Mouse (Mus musculus): ENCODE results near the gene Wscd2. TPM values are rescaled to one million over a fixed set of nuclear protein-coding genes. Genes with fewer than 3 reads are reported as not detected.

The Wscd2 gene
- polyA plus RNA-seq, 1 experiment from 2014 or later, result 7.0 TPM

GRCm38 (mm10) chr5:113591166-113591565, 101.0 kb downstream of the Wscd2 start:
- no peak for ATAC-seq
- Histone ChIP-seq H3K9me3 (no peaks in the 10 kb centered on the region), H3K4me1 (replicated peaks) (no peaks in the 10 kb centered on the region), H3K36me3 (no peaks in the 10 kb centered on the region), H3K4me3 (replicated peaks) (no peak overlapping the region), H3K27ac (no peak overlapping the region), H3K4me2 (replicated peaks) (no peak overlapping the region), H3K9ac (no peak overlapping the region), H3K27me3 (replicated peaks) (no peaks in the 10 kb centered on the region)
- WGBS, result 39% methylated on average over 3 of the region's 3 CpGs

DNA sequence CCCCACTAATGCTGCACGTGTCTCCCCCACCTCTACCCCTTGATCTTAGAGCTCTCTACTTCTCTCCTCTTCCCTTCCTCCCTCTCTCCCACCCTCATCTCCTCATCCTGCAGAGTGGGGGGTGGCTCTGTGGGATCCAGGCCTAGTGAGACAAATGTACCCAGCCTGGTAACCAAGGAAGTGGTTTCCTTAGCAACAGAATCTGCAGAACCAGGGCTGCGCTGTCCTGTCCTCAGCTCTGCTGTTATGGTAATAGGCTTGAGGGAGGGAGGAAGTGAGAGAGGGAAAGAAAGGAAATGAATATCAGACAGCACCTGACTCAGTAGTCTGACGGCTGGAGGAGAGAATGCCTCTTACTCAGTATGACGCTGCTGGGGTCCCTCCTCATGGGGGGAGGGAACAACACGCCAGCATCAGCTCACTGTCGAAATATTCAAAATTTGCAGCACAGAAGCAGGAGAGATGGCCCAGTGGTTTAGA, 101.7 kb downstream of the Wscd2 start:
- Histone ChIP-seq H3K9ac (no peak overlapping the region), H3K36me3 (no peaks in the 10 kb centered on the region), H3K9me3 (no peaks in the 10 kb centered on the region), H3K4me2 (replicated peaks) (no peak overlapping the region), H3K4me3 (replicated peaks) (no peak overlapping the region), H3K27ac (no peak overlapping the region), H3K4me1 (replicated peaks) (no peaks in the 10 kb centered on the region), H3K27me3 (replicated peaks) (no peaks in the 10 kb centered on the region)
- ATAC-seq, result peak; percentile 61
- WGBS, result 20% methylated on average over 6 of the region's 6 CpGs

- Histone ChIP-seq H3K4me1 (replicated peaks) (no peaks in the 10 kb centered on the region), H3K4me2 (replicated peaks) (no peak overlapping the region), H3K4me3 (replicated peaks) (no peak overlapping the region), H3K9ac (no peak overlapping the region), H3K36me3 (no peaks in the 10 kb centered on the region), H3K27me3 (replicated peaks) (no peaks in the 10 kb centered on the region), H3K9me3 (no peaks in the 10 kb centered on the region), H3K27ac (no peak overlapping the region)
- ATAC-seq, result no peak
- 79% methylated on average over 6 of the region's 6 CpGs for WGBS
Observed at GRCm38 (mm10) chr5:113593911-113594705, 104.0 kb downstream of the Wscd2 start.

DNA sequence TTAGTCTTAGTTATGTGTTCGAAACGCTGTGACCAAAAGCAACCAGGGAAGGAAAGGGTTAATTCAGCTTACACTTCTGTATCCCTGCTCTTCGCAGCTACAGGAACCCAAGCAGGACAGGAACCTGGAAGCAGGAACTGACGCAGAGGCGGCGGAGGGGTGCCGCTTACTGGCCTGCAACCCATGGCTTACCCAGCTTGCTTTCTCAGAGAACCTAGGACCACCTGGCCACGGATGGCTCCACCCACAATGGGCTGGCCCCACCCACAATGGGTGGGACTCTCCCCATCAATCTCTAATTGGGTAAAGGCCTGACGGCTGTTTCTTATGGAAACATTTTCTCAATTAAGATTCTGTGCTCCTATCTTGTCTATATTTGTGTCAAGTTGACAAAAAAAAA, 106.1 kb downstream of the Wscd2 start:
- Histone ChIP-seq H3K9ac (no peak overlapping the region), H3K4me1 (replicated peaks) (no peaks in the 10 kb centered on the region), H3K9me3 (no peaks in the 10 kb centered on the region), H3K4me3 (replicated peaks) (no peak overlapping the region), H3K27me3 (replicated peaks) (no peaks in the 10 kb centered on the region), H3K4me2 (replicated peaks) (no peak overlapping the region), H3K36me3 (no peaks in the 10 kb centered on the region), H3K27ac (no peak overlapping the region)
- ATAC-seq, result no peak
- 79% methylated on average over 9 of the region's 9 CpGs for WGBS

DNA sequence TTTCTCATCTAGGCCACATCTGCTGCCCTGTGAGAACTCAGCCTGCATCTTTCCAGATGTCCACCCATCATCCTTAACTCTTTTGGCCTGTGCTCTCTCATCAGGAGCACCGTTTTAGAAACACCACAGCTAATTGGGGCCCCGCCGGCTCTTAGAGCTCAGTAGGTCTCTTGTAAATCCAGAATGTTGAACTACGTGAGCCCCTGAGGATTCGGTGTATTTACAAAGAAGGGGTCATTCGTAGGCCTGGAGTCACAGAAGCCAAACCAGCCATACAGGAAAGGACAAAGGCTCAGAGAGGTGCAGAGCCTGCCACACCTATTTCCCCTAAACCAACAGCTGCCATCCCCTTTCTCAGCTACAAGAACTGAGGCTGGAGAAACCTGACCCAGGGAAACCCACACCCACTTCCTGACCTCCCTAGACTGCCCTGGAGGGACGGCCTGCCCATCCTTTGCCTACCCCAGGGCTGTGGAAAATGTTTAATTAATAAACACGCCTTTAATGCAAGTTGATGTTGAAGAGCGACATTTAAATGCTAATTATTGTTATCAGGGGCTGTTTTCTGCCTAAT, 106.7 kb downstream of the Wscd2 start:
- Histone ChIP-seq H3K9ac (no peak overlapping the region), H3K4me2 (replicated peaks) (no peak overlapping the region), H3K27ac (no peak overlapping the region), H3K36me3 (no peaks in the 10 kb centered on the region), H3K4me3 (replicated peaks) (no peak overlapping the region), H3K4me1 (replicated peaks) (no peaks in the 10 kb centered on the region), H3K27me3 (replicated peaks) (no peaks in the 10 kb centered on the region), H3K9me3 (no peaks in the 10 kb centered on the region)
- ATAC-seq, result no peak
- 64% methylated on average over 9 of the region's 9 CpGs for WGBS

GRCm38 (mm10) chr5:113600181-113600580, 110.0 kb downstream of the Wscd2 start:
- H3K9me3 ChIP-seq, result no peaks in the 10 kb centered on the region
- H3K4me3 ChIP-seq (replicated peaks), result no peak overlapping the region
- H3K36me3 ChIP-seq, result no peaks in the 10 kb centered on the region
- WGBS, result 66% methylated on average over 3 of the region's 3 CpGs
- H3K9ac ChIP-seq, result no peak overlapping the region
- H3K4me1 ChIP-seq (replicated peaks), result no peaks in the 10 kb centered on the region
- ATAC-seq, result no peak
- no peak overlapping the region for H3K4me2 ChIP-seq (replicated peaks)
- no peaks in the 10 kb centered on the region for H3K27me3 ChIP-seq (replicated peaks)
- no peak overlapping the region for H3K27ac ChIP-seq

DNA sequence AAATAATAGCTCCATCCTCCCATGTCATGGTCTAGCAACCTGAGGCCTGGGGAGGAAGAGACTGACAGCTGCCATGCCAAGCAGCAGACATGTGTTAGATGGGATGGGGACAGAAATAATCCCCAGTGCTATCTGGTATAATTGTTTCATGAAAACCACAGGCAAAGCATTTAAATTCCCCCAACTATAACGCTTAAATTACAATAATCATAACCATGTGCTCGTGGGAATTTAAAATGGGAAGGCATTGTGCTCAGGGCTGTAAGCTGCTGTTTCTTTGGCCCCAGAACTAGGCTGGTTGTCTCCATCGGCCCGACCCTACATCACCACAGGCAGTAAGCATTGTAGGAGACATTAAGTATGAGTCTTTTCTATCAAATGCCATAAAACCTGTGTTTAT, 110.7 kb downstream of the Wscd2 start:
- no peak for ATAC-seq
- Histone ChIP-seq H3K4me1 (replicated peaks) (no peaks in the 10 kb centered on the region), H3K27me3 (replicated peaks) (no peaks in the 10 kb centered on the region), H3K9ac (no peak overlapping the region), H3K4me2 (replicated peaks) (no peak overlapping the region), H3K36me3 (no peaks in the 10 kb centered on the region), H3K4me3 (replicated peaks) (no peak overlapping the region), H3K27ac (no peak overlapping the region), H3K9me3 (no peaks in the 10 kb centered on the region)
- WGBS, result 82% methylated on average over 4 of the region's 4 CpGs

GRCm38 (mm10) chr5:113603471-113603870, 113.3 kb downstream of the Wscd2 start:
- Histone ChIP-seq H3K36me3 (no peaks in the 10 kb centered on the region), H3K9me3 (no peaks in the 10 kb centered on the region), H3K27ac (no peak overlapping the region), H3K4me1 (replicated peaks) (0 out of 2 replicates have a peak, but pooled peaks cover 5% of the 10 kb centered on the region), H3K4me2 (replicated peaks) (no peak overlapping the region), H3K4me3 (replicated peaks) (no peak overlapping the region), H3K9ac (no peak overlapping the region), H3K27me3 (replicated peaks) (no peaks in the 10 kb centered on the region)
- no peak for ATAC-seq
- 82% methylated on average over 9 of the region's 9 CpGs for WGBS

GRCm38 (mm10) chr5:113604758-113605157, 114.6 kb downstream of the Wscd2 start:
- Histone ChIP-seq H3K9me3 (no peaks in the 10 kb centered on the region), H3K4me2 (replicated peaks) (no peak overlapping the region), H3K36me3 (no peaks in the 10 kb centered on the region), H3K27ac (no peak overlapping the region), H3K4me1 (replicated peaks) (0 out of 2 replicates have a peak, but pooled peaks cover 5% of the 10 kb centered on the region), H3K4me3 (replicated peaks) (no peak overlapping the region), H3K27me3 (replicated peaks) (no peaks in the 10 kb centered on the region), H3K9ac (no peak overlapping the region)
- 60% methylated on average over 4 of the region's 4 CpGs for WGBS
- ATAC-seq, result no peak

DNA sequence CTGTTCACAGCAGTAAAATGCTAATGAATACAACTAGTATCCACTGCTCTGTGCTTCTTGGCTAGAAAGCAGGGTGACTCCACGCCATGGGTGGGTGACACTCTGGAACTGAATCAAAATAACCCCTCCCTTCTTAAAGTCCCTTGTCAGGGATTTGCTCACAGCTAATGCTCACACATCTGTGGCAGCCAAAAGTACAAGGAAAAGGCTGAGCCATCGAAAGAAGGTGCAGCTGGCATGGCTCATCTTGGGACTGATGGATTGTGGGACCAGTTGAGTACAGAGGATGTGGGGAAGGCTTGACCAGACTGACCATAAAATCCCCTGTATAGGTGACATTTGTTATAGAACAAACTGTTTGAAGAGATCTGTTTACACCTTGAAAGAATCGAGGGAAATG, 116.0 kb downstream of the Wscd2 start:
- no peak overlapping the region for H3K27ac ChIP-seq
- H3K27me3 ChIP-seq (replicated peaks), result no peaks in the 10 kb centered on the region
- H3K36me3 ChIP-seq, result no peaks in the 10 kb centered on the region
- H3K9ac ChIP-seq, result no peak overlapping the region
- H3K4me3 ChIP-seq (replicated peaks), result no peak overlapping the region
- no peak for ATAC-seq
- WGBS, result 54% methylated on average over 3 of the region's 3 CpGs
- no peaks in the 10 kb centered on the region for H3K9me3 ChIP-seq
- H3K4me1 ChIP-seq (replicated peaks), result 0 out of 2 replicates have a peak, but pooled peaks cover 5% of the 10 kb centered on the region
- no peak overlapping the region for H3K4me2 ChIP-seq (replicated peaks)

- no peak overlapping the region for H3K4me3 ChIP-seq (replicated peaks)
- ATAC-seq, result no peak
- H3K9ac ChIP-seq, result no peak overlapping the region
- H3K4me2 ChIP-seq (replicated peaks), result no peak overlapping the region
- no peaks in the 10 kb centered on the region for H3K9me3 ChIP-seq
- H3K4me1 ChIP-seq (replicated peaks), result 0 out of 2 replicates have a peak, but pooled peaks cover 5% of the 10 kb centered on the region
- H3K36me3 ChIP-seq, result no peaks in the 10 kb centered on the region
- WGBS, result 70% methylated on average over 8 of the region's 8 CpGs
- no peaks in the 10 kb centered on the region for H3K27me3 ChIP-seq (replicated peaks)
- H3K27ac ChIP-seq, result no peak overlapping the region
Observed at GRCm38 (mm10) chr5:113606961-113607785, 117.0 kb downstream of the Wscd2 start.

GRCm38 (mm10) chr5:113607941-113608431, 117.9 kb downstream of the Wscd2 start:
- Histone ChIP-seq H3K9ac (no peak overlapping the region; the same call in 1 of the 2 replicates), H3K4me2 (replicated peaks) (peak overlapping the region; percentile 22; the same call in 1 of the 2 replicates), H3K27me3 (replicated peaks) (no peaks in the 10 kb centered on the region), H3K4me3 (replicated peaks) (no peak overlapping the region), H3K4me1 (replicated peaks) (0 out of 2 replicates have a peak, but pooled peaks cover 5% of the 10 kb centered on the region), H3K9me3 (no peaks in the 10 kb centered on the region), H3K27ac (peak overlapping the region; percentile 63), H3K36me3 (no peaks in the 10 kb centered on the region)
- 26% methylated on average over 13 of the region's 13 CpGs for WGBS
- ATAC-seq, result no peak

All from intestine, embryonic 15.5 days (tissue).